Mouse (Mus musculus): ENCODE measurements around the gene Fam178b. TPM values are rescaled to one million over a fixed set of nuclear protein-coding genes. Genes with fewer than 3 reads are reported as not detected.

Gene Fam178b
- total and polyA plus RNA-seq, 3 experiments: not detected

GRCm38 (mm10) chr1:36589486-36589885 lies 93.5 kb downstream of the Fam178b start:
- H3K4me1 ChIP-seq (ENCODE audit: insufficient read depth, low read depth, low read length): no peaks in the 10 kb centered on the region
- no peaks in the 10 kb centered on the region for H3K9me3 ChIP-seq (replicated peaks)
- ATAC-seq (ENCODE audit: extremely low read depth, insufficient number of reproducible peaks, low FRiP score, poor library complexity, severe bottlenecking) (no peak), DNase-seq (ENCODE audit: low spot score) (no peak)
- TF ChIP-seq CTCF (IDR thresholded peaks at IDR 0.05; ENCODE audit: low read depth, low read length): no peak
- no peaks in the 10 kb centered on the region for H3K36me3 ChIP-seq (replicated peaks)
- H3K4me3 ChIP-seq (ENCODE audit: low read depth, low read length): no peak overlapping the region
- peaks cover 24% of the 10 kb centered on the region; the same call in 1 of the 2 replicates for H3K27me3 ChIP-seq (ENCODE audit: insufficient read depth, low read length)

GRCm38 (mm10) chr1:36588476-36589450 lies 94.2 kb downstream of the Fam178b start:
- Histone ChIP-seq H3K36me3 (replicated peaks) (no peaks in the 10 kb centered on the region), H3K4me1 (ENCODE audit: insufficient read depth, low read depth, low read length) (no peaks in the 10 kb centered on the region), H3K27me3 (ENCODE audit: insufficient read depth, low read length) (peaks cover 29% of the 10 kb centered on the region; the same call in 1 of the 2 replicates), H3K4me3 (ENCODE audit: low read depth, low read length) (no peak overlapping the region), H3K9me3 (replicated peaks) (no peaks in the 10 kb centered on the region)
- DNase-seq (ENCODE audit: low spot score) (no peak), ATAC-seq (ENCODE audit: extremely low read depth, insufficient number of reproducible peaks, low FRiP score, poor library complexity, severe bottlenecking) (no peak)
- no peak for TF ChIP-seq POLR2AphosphoS5 (IDR thresholded peaks at IDR 0.05; ENCODE audit: insufficient replicate concordance, low read depth, low read length)
- no peak for TF ChIP-seq GATA1 (IDR thresholded peaks at IDR 0.05; ENCODE audit: borderline replicate concordance, low read length)
- TF ChIP-seq GATA2 (IDR thresholded peaks at IDR 0.05; ENCODE audit: borderline replicate concordance, low read depth, low read length): no peak
- TF ChIP-seq TAL1 (conservative IDR thresholded peaks at IDR 0.05; ENCODE audit: low read depth, low read length): no peak
- no peak for TF ChIP-seq CTCF (IDR thresholded peaks at IDR 0.05; ENCODE audit: low read depth, low read length)

- no peak overlapping the region for H3K4me3 ChIP-seq (ENCODE audit: low read depth, low read length)
- H3K9me3 ChIP-seq (replicated peaks): no peaks in the 10 kb centered on the region
- no peak for ATAC-seq (ENCODE audit: extremely low read depth, insufficient number of reproducible peaks, low FRiP score, poor library complexity, severe bottlenecking)
- no peaks in the 10 kb centered on the region for H3K4me1 ChIP-seq (ENCODE audit: insufficient read depth, low read depth, low read length)
- TF ChIP-seq POLR2AphosphoS5 (IDR thresholded peaks at IDR 0.05; ENCODE audit: insufficient replicate concordance, low read depth, low read length) (no peak), TAL1 (conservative IDR thresholded peaks at IDR 0.05; ENCODE audit: low read depth, low read length) (no peak), GATA1 (IDR thresholded peaks at IDR 0.05; ENCODE audit: borderline replicate concordance, low read length) (no peak), GATA2 (IDR thresholded peaks at IDR 0.05; ENCODE audit: borderline replicate concordance, low read depth, low read length) (no peak), CTCF (IDR thresholded peaks at IDR 0.05; ENCODE audit: low read depth, low read length) (no peak)
- H3K27me3 ChIP-seq (ENCODE audit: insufficient read depth, low read length): peaks cover 37% of the 10 kb centered on the region; the same call in 1 of the 2 replicates
- DNase-seq (ENCODE audit: low spot score): no peak
- no peaks in the 10 kb centered on the region for H3K36me3 ChIP-seq (replicated peaks)
Measured at GRCm38 (mm10) chr1:36587860-36588259, 95.1 kb downstream of the Fam178b start.

GRCm38 (mm10) chr1:36586288-36586687 lies 96.7 kb downstream of the Fam178b start:
- no peak for DNase-seq (ENCODE audit: low spot score)
- ATAC-seq (ENCODE audit: extremely low read depth, insufficient number of reproducible peaks, low FRiP score, poor library complexity, severe bottlenecking): no peak
- no peaks in the 10 kb centered on the region for H3K9me3 ChIP-seq (replicated peaks)
- no peak overlapping the region for H3K4me3 ChIP-seq (ENCODE audit: low read depth, low read length)
- peaks cover 44% of the 10 kb centered on the region; the same call in 1 of the 2 replicates for H3K27me3 ChIP-seq (ENCODE audit: insufficient read depth, low read length)
- H3K4me1 ChIP-seq (ENCODE audit: insufficient read depth, low read depth, low read length): no peaks in the 10 kb centered on the region
- H3K36me3 ChIP-seq (replicated peaks): no peaks in the 10 kb centered on the region
- TF ChIP-seq GATA1 (IDR thresholded peaks at IDR 0.05; ENCODE audit: borderline replicate concordance, low read length) (no peak), GATA2 (IDR thresholded peaks at IDR 0.05; ENCODE audit: borderline replicate concordance, low read depth, low read length) (no peak), TAL1 (conservative IDR thresholded peaks at IDR 0.05; ENCODE audit: low read depth, low read length) (no peak), POLR2AphosphoS5 (IDR thresholded peaks at IDR 0.05; ENCODE audit: insufficient replicate concordance, low read depth, low read length) (no peak)

GRCm38 (mm10) chr1:36583408-36584116 lies 99.4 kb downstream of the Fam178b start:
- TF ChIP-seq CTCF (IDR thresholded peaks at IDR 0.05; ENCODE audit: low read depth, low read length): no peak
- no peak for TF ChIP-seq TAL1 (conservative IDR thresholded peaks at IDR 0.05; ENCODE audit: low read depth, low read length)
- TF ChIP-seq GATA2 (IDR thresholded peaks at IDR 0.05; ENCODE audit: borderline replicate concordance, low read depth, low read length): no peak
- TF ChIP-seq GATA1 (IDR thresholded peaks at IDR 0.05; ENCODE audit: borderline replicate concordance, low read length): no peak
- TF ChIP-seq POLR2AphosphoS5 (IDR thresholded peaks at IDR 0.05; ENCODE audit: insufficient replicate concordance, low read depth, low read length): no peak
- DNase-seq (ENCODE audit: low spot score) (no peak), ATAC-seq (ENCODE audit: extremely low read depth, insufficient number of reproducible peaks, low FRiP score, poor library complexity, severe bottlenecking) (no peak)
- Histone ChIP-seq H3K36me3 (replicated peaks) (no peaks in the 10 kb centered on the region), H3K4me3 (ENCODE audit: low read depth, low read length) (no peak overlapping the region), H3K9me3 (replicated peaks) (no peaks in the 10 kb centered on the region), H3K4me1 (ENCODE audit: insufficient read depth, low read depth, low read length) (no peaks in the 10 kb centered on the region), H3K27me3 (ENCODE audit: insufficient read depth, low read length) (peaks cover 46% of the 10 kb centered on the region)

- no peak for DNase-seq (ENCODE audit: low spot score)
- ATAC-seq (ENCODE audit: extremely low read depth, insufficient number of reproducible peaks, low FRiP score, poor library complexity, severe bottlenecking): no peak
- no peaks in the 10 kb centered on the region for H3K9me3 ChIP-seq (replicated peaks)
- no peak for TF ChIP-seq CTCF (IDR thresholded peaks at IDR 0.05; ENCODE audit: low read depth, low read length)
- TF ChIP-seq TAL1 (conservative IDR thresholded peaks at IDR 0.05; ENCODE audit: low read depth, low read length): no peak
- no peak for TF ChIP-seq GATA2 (IDR thresholded peaks at IDR 0.05; ENCODE audit: borderline replicate concordance, low read depth, low read length)
- TF ChIP-seq GATA1 (IDR thresholded peaks at IDR 0.05; ENCODE audit: borderline replicate concordance, low read length): no peak
- no peak for TF ChIP-seq POLR2AphosphoS5 (IDR thresholded peaks at IDR 0.05; ENCODE audit: insufficient replicate concordance, low read depth, low read length)
- H3K36me3 ChIP-seq (replicated peaks): no peaks in the 10 kb centered on the region
- peaks cover 52% of the 10 kb centered on the region for H3K27me3 ChIP-seq (ENCODE audit: insufficient read depth, low read length)
- H3K4me1 ChIP-seq (ENCODE audit: insufficient read depth, low read depth, low read length): no peaks in the 10 kb centered on the region
- H3K4me3 ChIP-seq (ENCODE audit: low read depth, low read length): no peak overlapping the region
Measured at GRCm38 (mm10) chr1:36582211-36582610, 100.8 kb downstream of the Fam178b start.

All from G1E (cell line).